Mouse (Mus musculus) central nervous system, embryonic 11.5 days (tissue): ENCODE measurements around the gene Oxnad1. TPM values are rescaled to one million over a fixed set of nuclear protein-coding genes. Genes with fewer than 3 reads are reported as not detected.

Source experiments
- polyA plus RNA-seq: library from polyadenylated mRNA; depleted of rRNA; stranded (reverse); fragments of >200 nt; gene quantifications from 2 replicates; pipeline ENCODE4 v1.2.3, GENCODE M21; 2012; rRNA removed

Oxnad1 gene
- 21.9 and 26.7 TPM in 2 replicates for polyA plus RNA-seq

DNA sequence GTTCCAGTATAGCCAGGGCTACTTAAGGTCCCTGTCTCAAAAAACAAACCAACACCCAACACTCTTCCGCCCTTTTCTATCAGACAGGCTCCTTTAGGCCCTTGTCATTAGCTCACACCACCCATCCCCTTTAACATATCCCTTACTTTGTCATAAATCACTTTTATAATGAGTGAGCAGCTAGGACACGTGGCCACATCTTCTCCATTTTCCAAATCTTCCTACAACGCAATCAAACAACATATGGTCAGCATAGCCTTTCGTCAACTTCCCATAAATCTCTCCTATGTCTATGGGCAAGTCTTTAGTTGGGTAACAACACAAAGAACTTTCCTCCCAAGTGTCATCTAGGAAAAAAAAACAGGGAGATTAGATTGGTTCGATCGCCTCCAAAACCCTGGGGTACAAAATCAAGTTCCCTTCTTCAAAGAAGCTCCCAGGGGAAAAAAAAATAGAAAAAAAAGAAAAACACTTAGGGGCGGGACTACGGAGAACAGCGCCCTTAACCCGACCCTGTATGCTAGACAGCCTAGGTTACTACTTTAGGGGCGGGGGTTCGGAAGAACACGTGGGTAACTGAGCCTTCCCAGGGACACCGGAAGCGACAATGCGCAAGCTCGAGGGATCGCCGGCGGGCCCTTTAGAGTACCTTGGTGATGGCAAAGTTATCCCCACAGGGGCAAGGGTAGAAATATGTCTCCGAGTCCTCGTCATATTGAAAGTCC lies at the start of gene Oxnad1:
Gene Oxnad1, plus strand, starts transcription at position 614 of the 725 bp plus-strand sequence.

DNA sequence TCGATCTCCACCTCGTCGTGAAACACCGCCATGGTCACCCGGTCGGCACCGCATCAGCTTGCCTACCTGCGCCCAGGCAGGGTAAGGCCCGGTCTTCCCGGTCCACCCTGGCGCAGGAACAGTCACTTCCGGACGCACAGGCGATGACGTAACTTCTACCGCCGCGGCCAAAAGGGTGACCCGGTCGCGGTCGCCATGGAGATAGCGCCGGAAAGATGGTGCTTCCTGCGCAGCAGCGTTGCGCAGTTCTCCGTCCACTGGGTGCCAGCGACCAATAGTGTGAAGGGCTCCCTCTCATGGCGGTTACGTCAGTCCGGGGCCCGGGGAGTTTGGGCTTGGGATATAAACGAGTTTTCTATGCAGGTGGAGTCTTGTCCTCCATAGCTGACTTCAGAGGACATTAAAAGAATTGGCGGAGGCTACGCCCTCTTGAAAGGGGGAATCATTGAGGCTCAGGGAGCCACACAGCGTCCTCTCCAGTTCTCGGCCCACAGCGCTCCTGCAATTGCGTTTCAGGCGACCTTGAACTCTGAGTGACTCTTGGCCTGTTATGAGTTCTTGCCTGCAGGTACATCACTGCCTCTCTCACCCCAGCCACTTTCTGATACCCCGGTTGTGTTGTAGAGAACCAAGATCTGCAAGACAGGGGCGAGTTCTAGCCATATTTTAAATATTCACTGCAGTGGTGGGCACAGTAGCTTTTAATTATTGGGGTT lies 470 bp downstream of the Oxnad1 start, which contains the start of gene Dph3:
Gene Dph3, minus strand, starts transcription at position 244 of the 716 bp plus-strand sequence.

DNA sequence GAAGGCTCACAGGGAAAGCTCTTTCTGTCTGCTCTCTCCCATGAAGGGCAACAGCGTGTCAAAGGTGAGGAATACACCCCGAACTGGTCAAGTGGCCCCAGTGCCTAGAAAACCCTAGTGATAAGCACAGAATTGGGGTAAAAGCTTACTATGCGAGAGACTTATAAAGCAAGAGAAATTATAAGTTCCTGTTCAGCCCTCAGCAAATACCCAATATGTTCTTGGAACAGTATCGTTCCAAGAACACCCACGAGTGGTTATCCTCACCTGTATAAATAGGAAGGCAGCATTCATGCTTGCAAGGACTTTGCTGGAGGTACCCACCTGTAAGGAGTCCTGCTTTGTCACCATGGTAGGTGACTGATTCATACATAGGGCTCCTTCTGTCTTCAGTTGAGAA lies 56.5 kb downstream of the Oxnad1 start, which contains the start of gene Msmb:
Gene Msmb, plus strand, starts transcription at position 301 of the 400 bp plus-strand sequence.

Other genes starting within 250 kb of the Oxnad1 start
- 0.06 and 0.11 TPM in 2 replicates for gene Galnt15, start 56.4 kb upstream of the Oxnad1 start, polyA plus RNA-seq
- 40.9 and 51.9 TPM in 2 replicates for gene Dph3, start 355 bp downstream of the Oxnad1 start, polyA plus RNA-seq
- not detected in 2 replicates for gene Msmb, start 56.6 kb downstream of the Oxnad1 start, polyA plus RNA-seq
- gene Ncoa4, start 74.5 kb downstream of the Oxnad1 start, polyA plus RNA-seq, result 52.9 and 64.0 TPM in 2 replicates
- gene Timm23, start 116.5 kb downstream of the Oxnad1 start, polyA plus RNA-seq, result 178 and 203 TPM in 2 replicates
- 25.8 and 30.6 TPM in 2 replicates for gene Parg, start 116.6 kb downstream of the Oxnad1 start, polyA plus RNA-seq
- 13.4 and 17.0 TPM in 2 replicates for gene Ogdhl, start 236.6 kb downstream of the Oxnad1 start, polyA plus RNA-seq